Mouse (Mus musculus) lung, adult 2 months (tissue): Measurements from ENCODE around the gene Steap2.

Experiments used
- CTCF ChIP-seq: fragments of 200-500 bp; IDR thresholded peaks from 2 replicates; pipeline ENCODE4 v1.5.1; 2011; ENCODE audit warnings: mild to moderate bottlenecking, low read length, control low read depth; ENCODE audit not compliant: insufficient read depth
- POLR2A ChIP-seq: fragments of 200-500 bp; IDR thresholded peaks from 2 replicates; pipeline ENCODE4 v1.6.1; 2011; ENCODE audit warnings: low read depth, mild to moderate bottlenecking, control low read depth, low read length, borderline replicate concordance; ENCODE audit errors: extremely low read depth

- TF ChIP-seq CTCF (no peak), POLR2A (no peak)
Measured at GRCm38 (mm10) chr5:5711032-5711431, 16.7 kb upstream of the Steap2 start.
